Mouse (Mus musculus) thymus, adult 2 months (tissue): ENCODE results near the gene Sec13. TPM values are rescaled to one million over a fixed set of nuclear protein-coding genes. Genes with fewer than 3 reads are reported as not detected.

Experiments used
- DNase-seq: peaks from one replicate; pipeline ENCODE4 v3.0.0; 2021
- H3K27ac ChIP-seq: fragments of 200-500 bp; 2 replicates; pipeline ENCODE4 v1.5.1; 2012; ENCODE audit warnings: low read length, control low read depth; ENCODE audit not compliant: control insufficient read depth, insufficient read depth
- H3K27me3 ChIP-seq: fragments of 200-500 bp; 2 replicates; pipeline ENCODE4 v1.6.1; 2012; ENCODE audit warnings: mild to moderate bottlenecking, low read length, moderate library complexity, mixed read lengths; ENCODE audit not compliant: control insufficient read depth, insufficient read depth
- H3K36me3 ChIP-seq: fragments of 200-500 bp; 2 replicates; pipeline ENCODE4 v1.6.1; 2012; ENCODE audit warnings: mild to moderate bottlenecking, low read length, moderate library complexity; ENCODE audit not compliant: control insufficient read depth, insufficient read depth
- H3K4me1 ChIP-seq: fragments of 200-500 bp; replicated peaks from 2 replicates; pipeline ENCODE4 v1.6.1; 2012; ENCODE audit warnings: low read length; ENCODE audit not compliant: control insufficient read depth, insufficient read depth
- H3K4me3 ChIP-seq: fragments of 200-500 bp; 2 replicates; pipeline ENCODE4 v1.5.1; 2012; ENCODE audit warnings: mild to moderate bottlenecking, low read length, control low read depth, moderate library complexity; ENCODE audit not compliant: control insufficient read depth, insufficient read depth
- CTCF ChIP-seq: fragments of 200-500 bp; IDR thresholded peaks from 2 replicates; pipeline ENCODE4 v1.5.1; 2012; ENCODE audit warnings: mild to moderate bottlenecking, control low read depth, low read length, moderate library complexity, borderline replicate concordance; ENCODE audit not compliant: control insufficient read depth, poor library complexity, insufficient read depth; ENCODE audit errors: extremely low read depth
- POLR2A ChIP-seq: fragments of 200-500 bp; IDR thresholded peaks from 2 replicates; pipeline ENCODE4 v1.6.1; 2012; ENCODE audit warnings: mild to moderate bottlenecking, low read length, control low read depth, moderate library complexity; ENCODE audit not compliant: control insufficient read depth, poor library complexity, insufficient read depth; ENCODE audit errors: extremely low read depth
- WGBS: fragments of 180-500 bp; shearing (Covaris S2); methylation state at CpG from one replicate; pipeline ENCODE4 v1.1.7; 2018; 5-methylcytosine and 5-hydroxymethylcytosine counted together
- polyA plus RNA-seq: library from polyadenylated mRNA; depleted of rRNA; stranded (reverse); fragments of >200 nt; gene quantifications from 2 replicates; pipeline ENCODE4 v1.2.3, GENCODE M21; 2012

Sec13 gene
- polyA plus RNA-seq, 1 experiment = 167 TPM

- WGBS = 71% methylated on average over 5 of the region's 5 CpGs
- DNase-seq = no peak
- Histone ChIP-seq H3K27me3 (no peaks in the 10 kb centered on the region), H3K27ac (no peak overlapping the region), H3K4me3 (no peak overlapping the region), H3K36me3 (no peaks in the 10 kb centered on the region), H3K4me1 (peaks cover 14% of the 10 kb centered on the region)
- TF ChIP-seq CTCF = no peak
- no peak for TF ChIP-seq POLR2A
These were observed 47.8 kb downstream of the Sec13 start for GRCm38 (mm10) chr6:113692661-113693133.

GRCm38 (mm10) chr6:113691084-113691462 is 49.5 kb downstream of the Sec13 start:
- no peak overlapping the region for H3K4me3 ChIP-seq
- no peaks in the 10 kb centered on the region for H3K36me3 ChIP-seq
- 0 out of 2 replicates have a peak overlapping the region, but pooled peaks have one; percentile 24 for H3K27ac ChIP-seq
- no peaks in the 10 kb centered on the region for H3K27me3 ChIP-seq
- H3K4me1 ChIP-seq = peaks cover 11% of the 10 kb centered on the region
- 82% methylated on average over 4 of the region's 4 CpGs for WGBS
- TF ChIP-seq CTCF = no peak
- TF ChIP-seq POLR2A = no peak
- DNase-seq = no peak

GRCm38 (mm10) chr6:113690400-113691083 is 50.0 kb downstream of the Sec13 start:
- H3K36me3 ChIP-seq = no peaks in the 10 kb centered on the region
- no peaks in the 10 kb centered on the region for H3K27me3 ChIP-seq
- 0 out of 2 replicates have a peak overlapping the region, but pooled peaks have one; percentile 24 for H3K27ac ChIP-seq
- H3K4me1 ChIP-seq = peaks cover 8% of the 10 kb centered on the region; the same call in 1 of the 2 replicates
- no peak overlapping the region for H3K4me3 ChIP-seq
- no peak for DNase-seq
- TF ChIP-seq CTCF = no peak
- no peak for TF ChIP-seq POLR2A
- WGBS = 72% methylated on average over 14 of the region's 14 CpGs

GRCm38 (mm10) chr6:113690008-113690399 is 50.5 kb downstream of the Sec13 start:
- TF ChIP-seq CTCF (no peak), POLR2A (no peak)
- H3K4me1 ChIP-seq = peaks cover 8% of the 10 kb centered on the region; the same call in 1 of the 2 replicates

GRCm38 (mm10) chr6:113686551-113687125 is 53.9 kb downstream of the Sec13 start:
- Histone ChIP-seq H3K36me3 (no peaks in the 10 kb centered on the region), H3K27ac (no peak overlapping the region), H3K4me1 (peaks cover 8% of the 10 kb centered on the region; the same call in 1 of the 2 replicates), H3K27me3 (no peaks in the 10 kb centered on the region), H3K4me3 (no peak overlapping the region)
- no peak for DNase-seq
- WGBS = 92% methylated on average over 8 of the region's 8 CpGs
- TF ChIP-seq CTCF = no peak
- TF ChIP-seq POLR2A = no peak

More at GRCm38 (mm10) chr6:113690008-113690399, 50.5 kb downstream of the Sec13 start:
- H3K27me3 ChIP-seq = no peaks in the 10 kb centered on the region
- H3K27ac ChIP-seq = peak overlapping the region; percentile 13; the same call in 1 of the 2 replicates
- WGBS = 93% methylated on average over 7 of the region's 7 CpGs
- no peaks in the 10 kb centered on the region for H3K36me3 ChIP-seq
- no peak overlapping the region for H3K4me3 ChIP-seq
- DNase-seq = no peak

- TF ChIP-seq POLR2A (no peak), CTCF (no peak)
- Histone ChIP-seq H3K36me3 (no peaks in the 10 kb centered on the region), H3K4me1 (peaks cover 2% of the 10 kb centered on the region; the same call in 1 of the 2 replicates), H3K4me3 (no peak overlapping the region), H3K27ac (no peak overlapping the region), H3K27me3 (no peaks in the 10 kb centered on the region)
- DNase-seq = no peak
- 94% methylated on average over 10 of the region's 10 CpGs for WGBS
These were observed 57.3 kb downstream of the Sec13 start for GRCm38 (mm10) chr6:113683081-113683825.
